In the genomic region with DNA sequence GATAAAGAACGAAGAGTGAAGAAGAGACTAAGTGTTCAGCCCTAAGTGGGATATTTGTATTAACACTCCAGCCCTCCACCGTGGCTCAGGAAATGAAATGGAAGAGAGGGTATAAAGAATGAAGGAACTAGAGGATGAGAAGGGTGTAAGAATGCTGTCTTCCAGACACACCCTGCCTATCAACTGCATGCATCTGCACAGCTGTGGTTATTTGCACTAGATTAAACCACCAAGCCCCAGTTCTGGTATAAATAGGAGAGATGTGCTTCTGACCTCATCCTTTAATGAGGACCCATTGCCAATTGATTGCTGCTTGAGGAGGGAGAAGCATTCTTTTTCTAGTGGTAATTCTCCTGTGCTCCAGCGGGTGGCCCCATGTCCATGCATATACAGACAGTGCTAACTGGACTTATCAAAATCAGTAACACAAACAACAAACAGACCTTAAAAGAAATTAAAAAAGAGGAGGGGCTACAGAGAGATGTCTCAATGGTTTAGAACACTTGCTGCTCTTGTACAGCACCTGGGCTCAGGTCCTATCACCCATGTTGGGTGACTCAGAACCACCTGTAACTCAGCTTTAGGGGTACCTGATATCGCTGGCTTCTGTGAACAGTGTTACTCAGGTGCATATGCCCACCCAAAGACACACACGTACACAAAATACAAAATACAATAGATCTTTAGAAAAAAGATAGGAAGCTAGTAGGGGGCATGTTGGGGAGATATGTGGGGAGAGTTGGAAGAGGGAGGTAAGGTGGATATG, we compare ENCODE assay signal across 8 mouse cellular contexts.
DNase-seq lines count a peak whose midpoint lies in the region; ATAC-seq lines count a peak whose summit lies in the region.
"Had no signal": no experiment of that assay in that cellular context is flagged by ENCODE, and none has a peak within 500 bp of the region (broad histone marks: within the 10 kb centered on the region; RNA-seq: fewer than 3 reads in every experiment).

No protein-coding gene starts in this region.

- no peak overlapping the region for H3K4me3 ChIP-seq in liver, embryonic 11.5 days (ENCODE audit: low read depth, low read length)
- no peak overlapping the region for H3K4me3 ChIP-seq in liver, embryonic 12.5 days
- no peak overlapping the region for H3K4me3 ChIP-seq in forebrain, embryonic 15.5 days
- H3K4me3 ChIP-seq in neural tube, embryonic 12.5 days, result no peak overlapping the region

- no peak overlapping the region for H3K4me2 ChIP-seq in liver, embryonic 11.5 days
- no peak overlapping the region for H3K4me2 ChIP-seq in liver, embryonic 12.5 days
- no peak overlapping the region for H3K4me2 ChIP-seq in forebrain, embryonic 15.5 days (replicated peaks)
- H3K4me2 ChIP-seq in neural tube, embryonic 12.5 days (replicated peaks), result no peak overlapping the region

- no peak overlapping the region for H3K27ac ChIP-seq in liver, embryonic 11.5 days (ENCODE audit: low read depth, low read length)
- H3K27ac ChIP-seq in liver, embryonic 12.5 days, result no peak overlapping the region
- no peak overlapping the region for H3K27ac ChIP-seq in forebrain, embryonic 15.5 days (replicated peaks)
- H3K27ac ChIP-seq in neural tube, embryonic 12.5 days, result no peak overlapping the region

- no peaks in the 10 kb centered on the region for H3K9me3 ChIP-seq in liver, embryonic 11.5 days (ENCODE audit: control insufficient read depth, low read length)
- H3K9me3 ChIP-seq in liver, embryonic 12.5 days (replicated peaks), result no peaks in the 10 kb centered on the region
- no peaks in the 10 kb centered on the region for H3K9me3 ChIP-seq in forebrain, embryonic 15.5 days
- H3K9me3 ChIP-seq in neural tube, embryonic 12.5 days, result no peaks in the 10 kb centered on the region

- no peak for DNase-seq in liver, embryonic 11.5 days (ENCODE audit: low spot score)
- peak; percentile 5 for DNase-seq in c-Kit-positive CD71-positive TER-119-positive erythroid progenitor cells, embryonic 14.5 days (ENCODE audit: low spot score)
- no peak for DNase-seq in thymus, postnatal 10 days (ENCODE audit: low spot score in 2 of 2)
- DNase-seq in spleen, postnatal 10 days (ENCODE audit: low spot score in 2 of 2), result no peak
- DNase-seq: gastrocnemius, postnatal 10 days had no signal

- 66% methylated on average over 5 of the region's 5 CpGs for WGBS in liver, embryonic 11.5 days
- 59% methylated on average over 5 of the region's 5 CpGs for WGBS in liver, embryonic 12.5 days (ENCODE audit: insufficient replicate concordance)
- 65% methylated on average over 5 of the region's 5 CpGs for WGBS in forebrain, embryonic 15.5 days
- WGBS in neural tube, embryonic 12.5 days, result 68% methylated on average over 5 of the region's 5 CpGs

- no peaks in the 10 kb centered on the region for H3K27me3 ChIP-seq in liver, embryonic 11.5 days (replicated peaks; ENCODE audit: control insufficient read depth, insufficient read depth, low read length)
- H3K27me3 ChIP-seq in liver, embryonic 12.5 days (replicated peaks), result no peaks in the 10 kb centered on the region
- H3K27me3 ChIP-seq in forebrain, embryonic 15.5 days, result no peaks in the 10 kb centered on the region
- H3K27me3 ChIP-seq in neural tube, embryonic 12.5 days (replicated peaks), result no peaks in the 10 kb centered on the region

- H3K36me3 ChIP-seq in liver, embryonic 11.5 days (ENCODE audit: control insufficient read depth, insufficient read depth, low read length), result no peaks in the 10 kb centered on the region
- H3K36me3 ChIP-seq in liver, embryonic 12.5 days, result no peaks in the 10 kb centered on the region
- H3K36me3 ChIP-seq in forebrain, embryonic 15.5 days, result no peaks in the 10 kb centered on the region
- H3K36me3 ChIP-seq in neural tube, embryonic 12.5 days, result no peaks in the 10 kb centered on the region

- H3K4me1 ChIP-seq in liver, embryonic 11.5 days (replicated peaks; ENCODE audit: control insufficient read depth, insufficient read depth, low read length), result no peaks in the 10 kb centered on the region
- 0 out of 2 replicates have a peak, but pooled peaks cover 5% of the 10 kb centered on the region for H3K4me1 ChIP-seq in liver, embryonic 12.5 days
- no peaks in the 10 kb centered on the region for H3K4me1 ChIP-seq in forebrain, embryonic 15.5 days
- no peaks in the 10 kb centered on the region for H3K4me1 ChIP-seq in neural tube, embryonic 12.5 days

- ATAC-seq in liver, embryonic 11.5 days (replicated peaks; ENCODE audit: low FRiP score), result peak; percentile 49
- ATAC-seq in liver, embryonic 12.5 days, result no peak
- peak; percentile 71 for ATAC-seq in forebrain, embryonic 15.5 days (replicated peaks)
- ATAC-seq in neural tube, embryonic 12.5 days (ENCODE audit: low FRiP score, low read depth), result 0 out of 2 replicates have a peak, but pooled peaks have one; percentile 61

- no peak overlapping the region for H3K9ac ChIP-seq in liver, embryonic 11.5 days (ENCODE audit: low read depth, low read length)
- H3K9ac ChIP-seq in liver, embryonic 12.5 days, result no peak overlapping the region
- no peak overlapping the region for H3K9ac ChIP-seq in forebrain, embryonic 15.5 days (replicated peaks)
- no peak overlapping the region for H3K9ac ChIP-seq in neural tube, embryonic 12.5 days
